Mouse (Mus musculus) liver (tissue): ENCODE measurements around the gene Mfng.

ENCODE experiments used
- DNase-seq: peaks from one replicate; pipeline ENCODE4 v3.0.0-alpha.2; 2020; ENCODE audit warnings: mixed read lengths

The Mfng gene

GRCm38 (mm10) chr15:78755226-78755625 lies 18.0 kb downstream of the Mfng start:
- DNase-seq: no peak

GRCm38 (mm10) chr15:78754144-78754543 lies 19.1 kb downstream of the Mfng start:
- no peak for DNase-seq

GRCm38 (mm10) chr15:78752991-78753390 lies 20.3 kb downstream of the Mfng start:
- DNase-seq: no peak

GRCm38 (mm10) chr15:78750608-78751350 lies 22.5 kb downstream of the Mfng start:
- DNase-seq: no peak

GRCm38 (mm10) chr15:78749855-78750254 lies 23.4 kb downstream of the Mfng start:
- DNase-seq: no peak

GRCm38 (mm10) chr15:78744206-78744605 lies 29.1 kb downstream of the Mfng start:
- peak; percentile 62 for DNase-seq

- DNase-seq: no peak
Measured at GRCm38 (mm10) chr15:78742831-78743230, 30.4 kb downstream of the Mfng start.

- DNase-seq: no peak
Measured at GRCm38 (mm10) chr15:78740662-78741061, 32.6 kb downstream of the Mfng start.

- no peak for DNase-seq
Measured at GRCm38 (mm10) chr15:78737146-78737545, 36.1 kb downstream of the Mfng start.

GRCm38 (mm10) chr15:78736681-78737100 lies 36.6 kb downstream of the Mfng start:
- DNase-seq: no peak

- DNase-seq: no peak
Measured at GRCm38 (mm10) chr15:78736181-78736579, 37.1 kb downstream of the Mfng start.

GRCm38 (mm10) chr15:78735431-78736180 lies 37.7 kb downstream of the Mfng start:
- DNase-seq: no peak

- DNase-seq: no peak
Measured at GRCm38 (mm10) chr15:78731830-78732229, 41.4 kb downstream of the Mfng start.

- DNase-seq: no peak
Measured at GRCm38 (mm10) chr15:78730315-78731049, 42.8 kb downstream of the Mfng start.

GRCm38 (mm10) chr15:78726697-78727096 lies 46.6 kb downstream of the Mfng start:
- DNase-seq: no peak

- DNase-seq: no peak
Measured at GRCm38 (mm10) chr15:78720532-78720931, 52.7 kb downstream of the Mfng start.

GRCm38 (mm10) chr15:78720094-78720493 lies 53.2 kb downstream of the Mfng start:
- peak; percentile 55 for DNase-seq

GRCm38 (mm10) chr15:78719416-78719815 lies 53.9 kb downstream of the Mfng start:
- DNase-seq: no peak

- no peak for DNase-seq
Measured at GRCm38 (mm10) chr15:78718290-78719250, 54.7 kb downstream of the Mfng start, which contains the start of gene Elfn2. Elfn2 (minus strand) TSS chr15:78718771.

GRCm38 (mm10) chr15:78716936-78717335 lies 56.3 kb downstream of the Mfng start:
- DNase-seq: no peak

GRCm38 (mm10) chr15:78715856-78716255 lies 57.4 kb downstream of the Mfng start:
- DNase-seq: no peak

- DNase-seq: no peak
Measured at GRCm38 (mm10) chr15:78713751-78714150, 59.5 kb downstream of the Mfng start.
